Mouse (Mus musculus) right cerebral cortex, adult 2 months (tissue): ENCODE results near the gene Fgfr2.
"Not testable (repeated sequence)": the region's sequence is repeated elsewhere in the genome, so short reads cannot be mapped to it uniquely, and the experiment has no call there.

Experiments
- DNase-seq, 2 experiments: peaks; one replicate each; pipeline ENCODE4 v3.0.0; 2021 to 2022; ENCODE audit warnings: low spot score in 2 of 2

The Fgfr2 gene

DNA sequence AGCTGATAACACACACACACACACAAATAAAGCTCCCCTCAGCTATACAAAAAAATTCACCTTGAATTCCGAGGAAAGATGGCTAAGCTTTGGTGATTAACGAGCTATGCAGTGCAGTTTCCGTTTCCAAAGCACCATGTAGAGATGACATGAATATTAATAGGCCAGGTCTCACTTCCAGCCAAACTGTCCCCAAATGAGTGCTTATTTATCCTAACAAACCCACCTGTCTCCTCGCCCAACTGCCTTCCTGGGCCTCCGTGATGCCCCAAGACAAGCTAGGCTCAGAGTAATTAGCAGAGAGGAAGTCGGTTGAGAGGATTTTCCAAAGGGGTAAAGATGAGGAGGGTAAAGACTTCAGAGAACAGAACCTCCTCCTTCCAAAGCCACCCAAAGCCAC is 2652.1 kb downstream of the Fgfr2 start:
- no peak for DNase-seq

GRCm38 (mm10) chr7:130455587-130456246 is 2667.4 kb downstream of the Fgfr2 start:
- no peak for DNase-seq

- DNase-seq = no peak
These were observed 2668.9 kb downstream of the Fgfr2 start for GRCm38 (mm10) chr7:130454226-130454625.

DNA sequence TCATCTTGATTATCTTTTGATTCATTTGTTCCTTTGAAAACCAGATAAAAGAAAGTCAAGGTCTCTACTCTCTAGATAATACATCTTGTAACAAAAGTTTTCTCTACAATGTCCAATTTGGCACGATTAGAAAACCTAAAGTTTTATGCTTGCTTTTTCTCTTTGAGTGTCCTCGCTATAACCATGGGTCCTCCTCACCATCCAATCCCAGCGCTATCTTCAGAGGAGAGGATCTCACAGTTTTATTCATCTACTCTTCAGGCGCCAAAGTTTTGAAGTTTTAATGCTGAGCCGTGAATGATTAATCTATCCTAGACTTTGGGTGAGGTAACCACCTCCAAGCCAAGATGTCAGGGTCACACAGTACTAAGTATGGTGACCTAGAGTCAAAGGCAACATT is 2687.4 kb downstream of the Fgfr2 start:
- DNase-seq = no peak

- DNase-seq = no peak
These were observed 2691.0 kb downstream of the Fgfr2 start for GRCm38 (mm10) chr7:130432141-130432540.

DNA sequence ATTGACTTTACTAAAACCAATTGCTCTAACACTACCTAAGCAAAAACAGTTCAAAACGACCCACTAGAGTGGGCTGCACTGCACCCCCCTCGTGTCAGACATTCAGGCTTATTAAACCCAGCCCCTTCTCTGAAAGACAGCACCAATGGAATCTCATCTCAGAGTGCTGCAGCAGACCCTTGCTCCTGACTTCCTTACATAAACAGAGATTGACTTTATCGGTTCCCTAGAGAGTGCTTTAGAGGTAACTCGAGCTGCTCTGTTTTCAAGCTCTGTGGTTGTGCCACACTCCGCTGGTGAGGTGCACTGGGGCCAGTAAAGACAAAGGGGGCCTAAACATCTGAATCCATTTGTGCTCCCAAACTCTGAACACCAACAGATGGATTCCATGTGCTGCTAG is 2696.6 kb downstream of the Fgfr2 start:
- no peak for DNase-seq

DNA sequence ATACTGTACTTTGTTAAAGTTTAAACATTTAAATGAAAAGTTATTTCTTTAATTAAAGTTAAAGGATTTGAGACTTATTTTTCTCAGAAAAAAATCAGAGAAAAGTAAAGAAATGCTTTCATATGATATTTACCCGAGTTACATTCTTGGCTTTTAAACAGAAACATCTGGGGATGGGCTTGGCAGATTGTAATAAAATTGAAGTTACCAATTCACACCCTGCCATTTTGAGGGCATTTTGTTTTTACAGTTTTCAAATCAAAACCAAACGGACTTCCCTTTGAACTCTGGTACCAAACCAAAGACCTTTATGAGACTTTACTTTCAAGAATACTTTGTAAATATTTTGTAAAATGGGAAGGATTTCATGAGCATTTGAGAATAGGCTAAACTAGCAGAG is 2697.2 kb downstream of the Fgfr2 start:
- DNase-seq = no peak

DNA sequence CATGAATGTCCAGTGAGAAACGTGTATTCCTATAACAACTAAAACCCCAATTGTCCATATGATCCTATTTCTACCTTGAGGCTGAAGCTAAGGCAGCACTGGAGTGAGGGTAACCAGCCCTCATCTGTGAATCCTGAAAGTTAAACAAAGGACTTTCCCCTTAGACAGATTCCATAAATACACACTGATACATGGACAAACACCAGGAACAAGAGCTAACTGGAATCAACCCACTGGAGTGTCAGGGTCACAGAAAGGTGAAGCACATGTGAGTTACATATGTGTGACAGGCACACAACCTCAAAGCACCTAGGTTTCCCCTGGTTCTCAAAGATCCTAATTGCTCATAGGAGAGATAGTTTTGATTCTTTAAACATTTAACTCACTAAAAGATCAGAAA is 2703.2 kb downstream of the Fgfr2 start:
- no peak for DNase-seq

DNA sequence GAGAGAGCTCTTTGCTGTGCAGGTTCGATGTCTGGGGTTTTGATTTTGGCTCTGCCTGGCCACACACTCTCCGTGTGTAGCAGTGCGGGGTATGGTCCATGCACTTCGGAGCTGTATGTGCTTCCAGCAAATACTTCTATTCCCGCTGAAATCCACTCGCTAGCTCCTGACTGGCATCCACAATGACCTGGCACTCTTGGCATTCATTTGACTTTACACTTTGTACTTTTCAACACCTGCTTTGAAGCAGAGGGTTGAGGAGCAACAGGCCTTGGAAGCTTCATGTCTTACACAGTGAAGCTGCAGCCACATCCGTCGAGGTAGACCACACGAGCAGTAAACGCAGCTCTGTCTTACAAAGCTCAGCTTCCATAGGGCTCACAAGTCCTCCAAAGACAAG is 2715.5 kb downstream of the Fgfr2 start:
- DNase-seq = no peak

GRCm38 (mm10) chr7:130403346-130403745 is 2719.8 kb downstream of the Fgfr2 start:
- no peak for DNase-seq

- no peak for DNase-seq
These were observed 2728.5 kb downstream of the Fgfr2 start for GRCm38 (mm10) chr7:130394697-130395096.

DNA sequence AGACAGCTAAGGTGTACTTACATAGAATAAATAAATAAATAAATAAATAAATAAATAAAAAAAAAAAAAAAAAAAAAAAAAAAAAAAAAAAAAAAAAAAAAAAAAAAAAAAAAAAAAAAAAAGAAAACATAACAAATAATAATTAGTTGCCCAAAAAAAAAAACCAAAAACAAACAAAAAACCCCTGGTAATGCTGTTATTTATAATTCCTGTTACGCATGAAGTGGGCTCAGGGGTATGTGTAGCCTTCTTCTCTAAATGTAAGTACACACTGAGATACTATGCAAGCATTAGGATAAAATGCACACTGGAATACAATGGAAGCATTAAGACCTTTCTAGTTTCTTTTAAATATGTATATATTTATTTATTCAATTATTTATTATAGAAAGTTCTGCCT is 2733.1 kb downstream of the Fgfr2 start:
- DNase-seq = not testable (repeated sequence)

DNA sequence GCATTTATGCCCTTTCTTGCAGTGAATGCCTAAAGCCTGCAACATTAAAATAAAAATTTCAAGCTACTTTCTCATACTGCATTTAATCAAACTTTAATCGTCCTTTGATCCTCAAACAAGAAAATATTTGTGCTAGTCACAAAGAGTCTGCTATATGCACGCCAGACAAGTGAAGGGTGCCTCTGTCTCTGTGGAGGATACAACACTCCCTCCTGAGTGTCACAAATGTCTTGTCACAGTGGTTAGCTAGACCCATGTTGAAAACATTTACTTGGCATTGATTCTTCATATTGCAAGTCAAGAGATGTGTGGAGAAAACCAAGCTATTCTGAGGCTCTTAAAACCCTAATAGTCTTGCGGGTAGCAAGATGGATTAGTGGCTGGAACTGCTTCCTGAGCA is 2736.8 kb downstream of the Fgfr2 start:
- no peak for DNase-seq

DNA sequence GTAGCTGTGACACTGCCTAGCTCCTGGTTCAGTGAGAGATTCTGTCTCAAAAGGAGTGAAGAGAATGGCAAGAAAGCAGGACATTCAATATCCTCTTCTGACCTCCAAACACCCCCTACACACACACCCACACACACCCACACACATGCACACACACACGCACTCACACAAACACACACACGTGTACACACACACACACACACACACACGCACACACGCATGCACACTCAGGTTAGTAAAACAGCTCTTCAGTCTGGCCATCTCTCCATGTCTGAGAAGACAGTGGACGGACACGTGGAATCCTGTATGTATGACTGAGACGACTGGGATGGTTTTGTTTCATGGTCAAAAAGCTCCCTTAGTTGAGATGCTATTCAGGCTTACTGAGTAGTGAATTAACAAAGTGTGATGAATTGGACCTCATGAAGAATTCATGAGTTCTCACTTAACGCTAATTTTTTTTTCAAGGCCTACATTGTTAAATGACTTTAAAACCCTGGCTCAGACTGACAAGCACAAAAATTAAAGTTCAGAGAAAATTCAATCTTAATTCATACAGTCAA is 2737.3 kb downstream of the Fgfr2 start:
- no peak for DNase-seq

- no peak for DNase-seq
These were observed 2741.0 kb downstream of the Fgfr2 start for GRCm38 (mm10) chr7:130382126-130382525.

DNA sequence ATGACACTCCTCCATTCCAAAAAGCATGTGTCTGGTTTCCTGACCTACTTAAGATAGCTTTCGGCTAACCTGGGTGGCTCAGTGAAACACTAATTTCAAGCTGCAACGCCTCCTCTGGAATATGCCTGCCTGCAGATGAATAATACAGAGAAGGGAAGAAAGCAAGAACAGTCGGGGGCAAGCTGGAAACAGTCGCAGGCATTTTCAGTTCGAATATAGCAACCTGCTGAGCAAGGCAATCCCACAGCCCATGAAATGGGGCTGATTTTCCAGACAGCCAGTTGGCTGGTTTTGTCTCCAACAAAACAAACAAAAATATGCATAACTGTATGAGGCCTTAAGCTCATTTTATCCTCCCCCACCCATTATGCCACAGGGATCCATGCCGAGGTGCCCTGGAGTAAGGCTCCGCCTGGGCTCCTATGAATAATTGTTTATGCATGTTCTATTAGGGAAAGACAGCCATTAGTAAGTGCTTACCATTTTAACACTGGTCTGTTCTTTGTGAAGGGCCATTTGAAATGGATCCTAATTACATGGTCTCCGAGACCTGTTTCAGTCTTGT is 2741.7 kb downstream of the Fgfr2 start:
- peak; percentile 42 to 44 for DNase-seq

DNA sequence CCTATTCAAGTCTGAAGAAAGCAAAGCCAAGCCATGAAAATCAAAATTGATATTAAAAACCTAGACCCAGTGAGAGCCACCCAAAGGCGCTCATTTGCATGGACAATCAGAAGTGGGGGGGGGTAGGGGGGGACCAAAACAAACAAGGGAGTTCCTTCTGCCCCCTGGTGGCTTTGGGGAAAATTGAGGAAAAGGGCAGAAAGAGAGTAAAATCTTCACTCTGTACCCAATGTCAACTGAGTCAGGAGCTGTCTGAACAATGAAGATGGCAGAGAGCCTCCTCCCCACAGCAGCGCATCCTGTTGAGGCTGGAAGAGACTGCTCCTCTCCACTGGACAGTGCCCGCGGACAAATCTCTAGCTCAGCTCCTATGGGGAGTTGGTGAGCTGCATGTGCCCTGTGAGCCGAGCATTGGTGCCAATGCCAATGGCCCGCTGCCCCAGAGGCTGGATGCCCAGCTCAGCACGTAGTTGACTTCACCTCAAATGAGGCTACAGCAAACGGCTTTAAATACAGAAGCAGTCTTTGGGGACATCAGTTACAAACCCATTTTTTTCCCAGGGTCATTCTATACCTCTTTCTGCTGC is 2742.3 kb downstream of the Fgfr2 start:
- DNase-seq = no peak

DNA sequence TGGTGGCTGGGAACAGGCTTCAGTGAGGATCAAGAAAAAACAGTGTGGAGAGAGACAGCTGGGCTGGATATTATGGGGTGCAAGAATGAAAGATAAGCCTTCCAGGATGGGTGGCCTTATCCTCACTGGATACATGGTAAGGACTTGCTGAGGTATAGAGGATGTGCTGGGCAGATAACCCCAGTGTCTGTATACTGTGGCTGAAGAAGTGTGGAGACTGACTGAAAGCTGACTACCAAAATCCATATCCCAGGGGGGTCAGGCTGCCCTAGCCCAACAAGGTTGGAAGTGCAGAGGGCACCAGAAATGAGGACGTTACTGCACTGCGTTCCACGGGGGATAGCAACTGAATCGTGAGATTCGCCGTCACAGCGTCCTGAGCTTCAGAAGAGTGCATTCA is 2742.8 kb downstream of the Fgfr2 start:
- no peak for DNase-seq

DNA sequence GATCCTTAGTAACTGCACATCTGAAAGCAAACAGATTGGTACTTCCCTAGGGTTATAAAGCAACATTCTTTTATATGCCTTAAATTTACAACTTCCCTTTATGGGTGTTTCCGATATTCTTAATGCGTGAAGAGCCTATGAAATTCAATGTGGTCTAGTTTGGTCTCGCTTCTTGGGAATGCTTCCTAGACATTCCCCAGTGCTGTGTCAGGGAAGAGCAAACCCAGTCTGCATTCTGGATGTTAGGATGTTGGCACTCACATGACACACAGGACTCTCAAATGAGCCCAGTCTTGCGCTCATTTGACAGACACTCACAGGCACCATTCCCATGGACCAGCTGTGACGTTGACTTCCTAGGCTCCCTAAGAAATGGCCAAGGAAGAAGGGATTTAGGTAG is 2743.3 kb downstream of the Fgfr2 start:
- no peak for DNase-seq

GRCm38 (mm10) chr7:130378308-130378707 is 2744.8 kb downstream of the Fgfr2 start:
- no peak for DNase-seq

DNA sequence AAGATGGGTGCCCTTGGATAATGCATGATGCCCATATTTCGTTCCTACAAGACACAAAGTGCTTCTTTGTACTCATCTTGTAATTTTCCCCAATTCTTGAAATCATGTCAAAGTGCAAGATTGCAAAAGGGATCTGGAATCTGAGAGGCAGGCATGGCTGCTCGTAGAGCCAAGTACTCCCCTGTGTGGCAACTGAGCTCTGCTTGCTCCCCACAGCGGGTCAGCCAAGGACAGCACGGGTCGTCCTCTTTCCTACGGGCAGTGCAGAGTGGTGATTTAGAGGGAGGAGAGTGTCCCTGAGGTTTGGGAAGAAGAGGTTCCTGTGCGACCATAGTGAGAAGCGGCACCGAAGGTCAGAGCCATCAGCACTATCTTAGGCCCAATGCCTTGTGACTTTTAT is 2748.8 kb downstream of the Fgfr2 start:
- DNase-seq = no peak

DNA sequence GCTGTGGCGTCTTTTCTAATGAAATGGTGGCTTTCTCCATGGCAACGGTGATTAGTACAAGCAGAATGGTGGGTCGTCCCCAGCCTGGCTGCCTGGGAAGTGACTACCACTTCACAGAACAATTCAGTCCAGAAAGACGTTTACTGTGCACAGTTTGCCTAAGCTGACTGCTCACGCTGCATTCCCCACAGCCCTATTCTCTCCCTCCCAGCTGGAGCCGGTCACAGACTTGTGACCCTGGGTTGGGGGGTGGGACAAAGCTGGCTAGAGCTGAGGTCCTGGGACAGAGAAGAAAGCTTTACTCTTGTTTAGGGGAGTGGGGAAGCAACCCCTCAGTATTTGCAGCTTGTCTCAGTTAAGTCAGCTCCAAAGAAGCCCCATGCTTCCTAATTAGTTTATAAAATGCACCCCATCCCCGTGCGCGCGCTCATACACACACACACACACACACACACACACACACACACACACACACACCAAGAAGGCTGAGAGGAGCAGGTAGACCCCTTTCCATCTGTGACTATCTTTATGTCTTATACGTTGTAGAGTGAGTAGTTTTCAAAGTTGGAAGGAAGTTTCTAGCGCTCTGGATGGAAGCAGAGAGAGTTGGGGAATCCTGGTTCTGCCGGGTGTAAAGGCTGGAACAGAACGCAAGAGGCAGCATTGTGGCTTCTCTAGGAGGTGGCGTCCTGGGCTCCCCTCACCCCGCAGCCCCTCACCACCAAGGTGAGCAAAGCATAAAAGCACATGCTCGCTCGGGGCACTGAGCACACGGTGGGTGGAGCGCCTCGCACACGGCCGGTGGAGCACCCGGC is 2754.1 kb downstream of the Fgfr2 start:
- no peak for DNase-seq
